Mouse (Mus musculus) gastrocnemius, postnatal 36 days (tissue): ENCODE measurements around the gene Slc26a9. TPM values are rescaled to one million over a fixed set of nuclear protein-coding genes. Genes with fewer than 3 reads are reported as not detected.
A peak's percentile ranks its signal among the peaks of the same experiment; 100 is the strongest.

Experiments
- DNase-seq, 2 experiments: peaks; one replicate each; pipeline ENCODE4 v3.0.0; 2022
- intact Hi-C: fragments of 180-260 bp; cut with DNase I; formaldehyde crosslinking; loops from one replicate; pipeline ENCODE4 v1.15.1; 2025
- total RNA-seq, 2 experiments: library from RNA; stranded (reverse); gene quantifications; 2 replicates each; pipeline ENCODE4 v1.2.3; 2021

Slc26a9 gene
- total RNA-seq, 2 experiments from 2014 or later = not detected

DNA sequence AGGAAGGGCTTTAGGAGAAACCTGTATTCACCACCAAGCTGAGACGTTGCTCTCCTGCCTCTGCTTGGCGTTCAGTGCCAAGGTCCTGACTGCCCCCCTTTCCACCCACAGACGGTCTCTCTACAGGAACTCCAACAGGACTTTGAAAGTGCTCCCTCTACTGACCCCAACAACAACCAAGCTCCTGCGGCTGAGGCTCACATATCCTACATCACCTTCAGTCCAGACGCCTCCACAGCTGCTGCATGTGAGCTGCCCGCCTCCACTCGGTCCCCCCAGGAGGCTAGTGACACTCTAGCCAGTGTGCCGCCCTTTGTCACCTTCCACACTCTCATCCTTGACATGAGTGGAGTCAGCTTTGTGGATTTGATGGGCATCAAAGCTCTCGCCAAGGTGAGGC is 19.9 kb downstream of the Slc26a9 start:
- intact Hi-C loops = loop anchor here (5.0 kb wide), 1 partner anchor 151 kb away; no protein-coding TSS in a partner anchor
- DNase-seq = no peak

DNA sequence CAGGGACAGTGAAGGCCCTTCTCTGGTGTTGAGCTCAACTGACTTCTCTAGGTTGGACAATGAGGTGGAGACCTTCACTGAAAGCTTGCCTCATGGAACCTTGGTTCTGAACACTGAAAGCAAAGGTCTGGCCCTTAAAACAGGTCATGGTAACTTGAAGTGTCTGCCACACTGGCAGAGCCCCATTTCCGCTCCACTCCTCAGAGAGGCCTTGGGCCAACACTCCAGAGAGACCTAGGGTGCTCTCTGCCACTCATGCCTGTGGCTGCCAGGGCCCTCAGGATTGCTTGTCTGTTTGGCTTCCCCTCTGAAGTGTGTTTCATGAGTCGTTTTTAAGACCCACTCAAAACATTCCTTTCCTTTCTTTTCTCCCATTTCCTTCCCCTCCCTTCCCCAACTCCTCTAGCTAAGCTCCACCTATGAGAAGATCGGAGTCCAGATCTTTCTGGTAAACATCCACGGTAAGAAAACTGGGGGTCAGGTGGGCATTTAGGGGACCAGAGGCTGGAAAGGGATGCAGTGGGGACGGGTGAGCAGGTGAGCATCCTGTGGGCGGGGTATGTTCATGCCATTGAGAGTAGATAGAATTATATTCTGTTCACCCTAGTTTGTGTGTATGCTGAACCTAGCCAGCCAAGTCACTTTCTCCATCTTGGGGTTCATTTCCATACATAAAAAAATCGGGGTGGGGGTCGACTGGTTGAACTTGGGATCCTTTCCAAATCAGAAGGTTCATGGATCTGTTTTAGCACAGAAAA is 20.9 kb downstream of the Slc26a9 start:
- intact Hi-C loops = loop anchor here (1.0 to 5.0 kb wide), 3 partner anchors 52 to 152 kb away; no protein-coding TSS in a partner anchor
- no peak for DNase-seq

GRCm38 (mm10) chr1:131765357-131766001 is 21.7 kb downstream of the Slc26a9 start:
- DNase-seq = peak; percentile 60 to 80
- intact Hi-C loops = loop anchor here (1.0 to 2.0 kb wide), 3 partner anchors 53 to 81 kb away; no protein-coding TSS in a partner anchor

- DNase-seq = no peak
- intact Hi-C loops = no loop called here
Measured at GRCm38 (mm10) chr1:131769296-131769695, 25.5 kb downstream of the Slc26a9 start.

DNA sequence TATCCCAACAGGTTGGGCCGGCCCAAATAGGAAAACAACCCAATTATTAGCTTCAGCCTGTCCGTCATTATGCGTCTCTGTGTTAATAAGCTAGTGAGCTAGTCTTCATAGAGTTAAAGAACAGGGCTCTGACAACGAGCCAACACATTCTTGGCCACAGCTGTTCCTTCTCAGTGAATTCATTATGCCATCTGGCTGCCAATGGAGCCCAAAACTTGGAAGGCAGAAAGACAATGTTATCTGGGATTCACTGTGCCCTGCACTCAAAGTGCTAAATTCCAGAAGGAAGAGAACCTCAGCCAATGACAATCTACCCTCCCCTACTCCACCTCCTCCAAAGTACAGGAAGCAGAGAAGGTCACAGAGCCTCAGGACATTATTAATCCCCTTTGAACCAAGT is 26.8 kb downstream of the Slc26a9 start:
- no peak for DNase-seq
- intact Hi-C loops = no loop called here

DNA sequence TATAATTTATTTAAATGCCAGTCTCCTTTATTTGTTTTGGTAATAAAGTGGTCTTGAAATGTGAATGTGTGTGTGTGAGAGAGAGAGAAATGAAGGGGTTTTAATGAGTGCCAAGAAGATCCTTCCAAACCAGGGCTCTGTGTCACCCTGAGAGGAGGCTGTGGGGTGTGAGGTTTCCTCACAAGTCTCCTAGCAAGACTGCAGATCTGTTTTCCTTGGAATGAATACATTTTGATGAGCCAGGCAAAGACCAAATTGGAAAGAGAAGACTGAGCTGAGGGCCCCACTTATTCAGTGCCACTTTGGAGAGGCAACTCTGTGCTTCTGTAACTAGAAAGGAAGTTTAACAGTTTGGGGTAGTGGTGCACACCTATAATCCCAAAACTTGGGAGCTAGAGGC is 27.6 kb downstream of the Slc26a9 start:
- intact Hi-C loops = no loop called here
- DNase-seq = no peak

GRCm38 (mm10) chr1:131794591-131794990 is 50.8 kb downstream of the Slc26a9 start:
- DNase-seq = no peak
- intact Hi-C loops = no loop called here

- no peak for DNase-seq
- intact Hi-C loops = no loop called here
Measured at GRCm38 (mm10) chr1:131795171-131795570, 51.3 kb downstream of the Slc26a9 start.

GRCm38 (mm10) chr1:131797202-131797909 is 53.5 kb downstream of the Slc26a9 start, which contains the start of gene Pm20d1:
TSS of gene Pm20d1 (plus strand) at chr1:131797381.
- DNase-seq = peak in 1 of 2 experiments; percentile 29
- intact Hi-C loops = no loop called here

GRCm38 (mm10) chr1:131800001-131800400 is 56.2 kb downstream of the Slc26a9 start:
- intact Hi-C loops = no loop called here
- no peak for DNase-seq

GRCm38 (mm10) chr1:131801071-131801470 is 57.2 kb downstream of the Slc26a9 start:
- no peak for DNase-seq
- intact Hi-C loops = no loop called here

- intact Hi-C loops = no loop called here
- peak in 1 of 2 experiments; percentile 15 for DNase-seq
Measured at GRCm38 (mm10) chr1:131802652-131803051, 58.8 kb downstream of the Slc26a9 start.

- intact Hi-C loops = no loop called here
- DNase-seq = no peak
Measured at GRCm38 (mm10) chr1:131804166-131804565, 60.3 kb downstream of the Slc26a9 start.

DNA sequence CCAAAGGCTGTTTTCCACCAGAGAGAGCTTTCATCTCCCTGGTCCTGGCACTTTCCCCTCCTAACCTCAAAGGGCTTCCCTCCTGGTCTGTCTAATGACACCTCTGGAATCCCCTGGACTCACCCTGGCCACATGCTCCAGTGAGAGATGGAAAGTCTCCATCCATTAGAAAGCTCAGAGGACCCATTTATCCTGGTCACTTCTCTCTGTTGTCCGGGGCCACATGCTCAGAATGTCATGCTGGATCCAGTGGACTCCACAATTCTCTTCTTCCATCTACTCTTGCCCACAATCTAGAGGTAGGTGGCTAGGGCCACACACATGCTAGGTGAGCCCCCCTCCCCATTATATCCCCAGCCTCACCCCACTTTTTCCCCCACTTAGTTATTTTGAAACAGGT is 65.2 kb downstream of the Slc26a9 start:
- intact Hi-C loops = no loop called here

DNA sequence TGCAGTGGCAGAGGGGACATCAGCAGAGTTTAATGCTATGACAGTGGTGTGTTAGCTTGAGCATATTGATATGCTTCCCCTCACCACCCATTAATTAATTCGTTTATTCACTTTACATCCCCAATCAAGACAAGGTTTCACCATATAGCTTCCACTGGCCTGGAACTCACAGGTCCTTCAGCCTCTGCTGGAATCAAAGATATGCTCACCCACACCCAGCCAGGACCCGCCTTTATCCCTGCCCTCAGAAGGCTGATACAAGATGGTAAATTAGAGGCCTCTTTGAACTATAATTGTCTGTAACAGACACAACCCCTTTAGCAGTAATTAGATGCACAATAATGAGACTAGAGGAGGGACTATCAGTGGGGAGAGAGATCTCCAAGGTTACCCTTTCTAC is 65.8 kb downstream of the Slc26a9 start:
- DNase-seq = no peak
- intact Hi-C loops = no loop called here

More for the DNA sequence above, 65.2 kb downstream of the Slc26a9 start:
- DNase-seq = no peak

DNA sequence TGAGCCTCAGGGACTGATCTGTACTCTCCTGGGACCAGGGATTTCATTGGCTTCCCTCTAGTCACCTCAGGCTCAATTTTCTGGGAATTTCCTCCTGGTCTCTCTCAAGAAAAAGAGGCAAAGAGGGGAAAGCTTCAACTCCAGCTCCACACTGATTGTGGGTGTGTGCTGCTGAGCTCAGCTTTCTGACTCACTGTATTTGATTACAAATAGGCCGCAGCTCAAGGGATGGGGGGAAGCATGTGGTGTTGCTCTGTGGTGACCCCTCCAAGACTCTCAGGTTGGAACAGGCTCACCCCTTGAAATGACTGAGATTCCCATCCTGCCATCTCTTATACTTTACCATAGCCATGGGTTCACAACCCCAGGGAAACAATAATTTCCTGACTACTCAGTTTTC is 67.6 kb downstream of the Slc26a9 start:
- no peak for DNase-seq
- intact Hi-C loops = no loop called here

DNA sequence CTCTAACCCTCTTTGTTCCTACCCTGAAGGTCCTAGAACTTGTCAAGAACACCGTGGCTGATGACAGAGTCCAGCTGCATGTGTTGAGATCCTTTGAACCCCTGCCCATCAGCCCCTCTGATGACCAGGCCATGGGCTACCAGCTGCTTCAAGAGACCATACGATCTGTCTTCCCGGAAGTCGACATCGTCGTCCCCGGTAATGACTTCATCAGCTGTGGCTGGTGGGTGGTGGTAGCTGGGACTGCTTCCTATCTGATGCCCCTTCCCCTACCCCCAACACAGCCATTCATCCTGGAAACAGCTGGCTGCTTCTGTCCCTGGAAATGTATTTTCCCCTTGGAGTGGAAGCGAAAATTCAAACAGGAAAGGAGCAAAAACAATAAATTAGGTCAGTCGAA is 68.2 kb downstream of the Slc26a9 start:
- no peak for DNase-seq
- intact Hi-C loops = no loop called here

GRCm38 (mm10) chr1:131812631-131813295 is 68.9 kb downstream of the Slc26a9 start:
- DNase-seq = no peak
- intact Hi-C loops = no loop called here

- DNase-seq = no peak
- intact Hi-C loops = no loop called here
Measured at GRCm38 (mm10) chr1:131813731-131814130, 69.9 kb downstream of the Slc26a9 start.

DNA sequence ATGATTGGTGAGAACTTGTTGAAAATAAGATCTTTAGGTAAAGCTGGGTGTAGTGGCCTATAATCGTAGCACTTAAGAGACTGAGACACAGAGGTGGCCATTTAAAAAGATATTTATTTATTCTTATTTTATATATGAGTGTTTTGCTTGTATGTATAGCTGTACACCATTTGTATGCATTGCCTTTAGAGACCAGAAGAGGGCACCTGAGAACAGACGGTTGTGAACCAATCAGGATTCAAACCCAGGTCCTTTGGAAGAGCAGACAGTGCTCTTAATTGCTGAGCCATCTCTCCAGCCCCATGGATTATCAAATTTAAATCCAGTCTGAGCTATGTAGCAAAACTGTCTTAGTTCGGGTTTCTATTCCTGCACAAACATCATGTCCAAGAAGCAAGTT is 70.4 kb downstream of the Slc26a9 start:
- intact Hi-C loops = no loop called here
- no peak for DNase-seq

- intact Hi-C loops = no loop called here
- DNase-seq = no peak
Measured at GRCm38 (mm10) chr1:131816886-131817285, 73.1 kb downstream of the Slc26a9 start.
